Mouse (Mus musculus) gastrocnemius, postnatal 36 days (tissue): ENCODE results near the gene Hivep3. TPM values are rescaled to one million over a fixed set of nuclear protein-coding genes. Genes with fewer than 3 reads are reported as not detected.
A peak's percentile ranks its signal among the peaks of the same experiment; 100 is the strongest.

Experiments
- DNase-seq, 2 experiments: peaks; one replicate each; pipeline ENCODE4 v3.0.0; 2022
- intact Hi-C: fragments of 180-260 bp; cut with DNase I; formaldehyde crosslinking; loops from one replicate; pipeline ENCODE4 v1.15.1; 2025
- total RNA-seq, 2 experiments: library from RNA; stranded (reverse); gene quantifications; 2 replicates each; pipeline ENCODE4 v1.2.3; 2021

The Hivep3 gene
- total RNA-seq, 2 experiments from 2014 or later: 2.2 to 3.5 TPM

DNA sequence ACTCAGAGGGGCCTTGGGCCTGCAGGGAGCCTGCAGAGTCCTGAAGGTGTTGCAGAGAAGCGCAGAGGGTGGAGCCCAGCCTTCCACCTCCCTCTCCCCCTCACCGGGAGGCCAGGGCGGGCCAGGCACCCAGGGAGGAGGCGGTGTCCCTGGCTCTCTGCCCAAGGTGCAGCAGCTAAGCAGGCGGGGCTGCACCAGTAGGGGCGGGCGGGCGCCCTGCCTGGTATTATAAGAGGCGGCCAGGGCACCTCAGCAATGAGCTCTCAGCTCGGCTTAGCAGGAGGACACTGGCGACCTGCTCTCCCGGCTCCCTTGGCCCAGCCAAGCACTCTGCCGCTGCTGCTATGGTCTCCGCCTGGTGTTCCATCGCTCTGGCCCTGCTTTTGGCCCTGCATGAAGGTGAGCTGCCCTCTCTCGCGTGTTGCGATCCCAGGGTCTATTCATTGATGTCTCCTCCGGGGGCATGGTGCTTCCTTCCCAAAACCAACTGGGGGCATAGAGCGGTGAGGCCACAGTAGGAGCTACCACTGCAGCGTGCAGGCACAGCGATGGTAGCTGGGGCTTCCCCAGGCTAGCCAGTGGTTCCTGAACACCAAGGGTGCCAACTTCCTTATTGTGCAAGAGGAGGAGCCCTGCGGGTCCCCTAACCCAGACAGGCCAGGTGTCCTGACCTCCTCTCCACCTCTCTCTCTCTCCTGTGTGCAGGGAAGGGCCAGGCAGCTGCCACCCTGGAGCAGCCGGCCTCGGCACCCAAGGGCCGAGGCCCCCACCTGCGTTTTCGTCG, 427.8 kb downstream of the Hivep3 start, which contains the start of gene Edn2:
Gene Edn2 (plus strand): TSS at position 41 of the 784 bp plus-strand sequence.
- intact Hi-C loops: no loop called here
- peak in 1 of 2 experiments; percentile 61 for DNase-seq

DNA sequence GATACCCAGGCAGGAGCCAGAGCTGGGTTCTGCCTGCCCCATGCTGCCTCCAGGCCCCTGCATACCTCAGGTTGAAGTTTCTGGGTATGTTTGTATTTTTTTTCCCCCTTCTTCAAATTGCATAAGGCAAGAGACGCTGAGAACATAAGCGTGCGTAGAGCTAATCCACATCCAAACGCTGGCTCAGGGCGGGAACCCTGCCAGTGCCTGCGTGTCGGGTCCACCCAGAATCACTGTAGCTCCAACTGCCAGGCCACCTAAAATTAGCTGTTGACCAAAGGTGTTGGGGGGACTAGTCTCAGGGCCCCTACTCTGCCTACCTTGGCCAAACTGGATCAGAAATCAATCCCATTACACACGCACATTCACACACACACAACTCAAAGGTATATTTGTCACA, 429.0 kb downstream of the Hivep3 start:
- DNase-seq: no peak
- intact Hi-C loops: no loop called here

DNA sequence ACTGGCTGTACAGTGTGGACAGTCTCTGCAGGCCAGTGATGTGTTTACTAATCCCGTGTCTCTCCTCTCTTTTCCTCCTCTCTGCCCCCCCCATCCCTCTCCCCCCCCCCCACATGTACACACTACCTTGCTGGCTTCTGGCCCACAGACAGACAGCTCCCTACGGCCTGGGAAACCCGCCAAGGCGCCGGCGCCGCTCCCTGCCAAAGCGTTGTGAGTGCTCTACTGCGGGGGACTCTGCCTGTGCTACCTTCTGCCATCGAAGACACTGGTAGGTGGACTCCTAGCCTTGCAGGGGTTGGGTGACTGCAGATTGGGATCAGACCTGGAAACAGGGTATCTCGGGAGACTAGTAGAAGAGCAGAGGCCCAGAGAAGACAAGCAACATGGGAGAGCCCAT, 429.7 kb downstream of the Hivep3 start:
- DNase-seq: no peak
- intact Hi-C loops: no loop called here

DNA sequence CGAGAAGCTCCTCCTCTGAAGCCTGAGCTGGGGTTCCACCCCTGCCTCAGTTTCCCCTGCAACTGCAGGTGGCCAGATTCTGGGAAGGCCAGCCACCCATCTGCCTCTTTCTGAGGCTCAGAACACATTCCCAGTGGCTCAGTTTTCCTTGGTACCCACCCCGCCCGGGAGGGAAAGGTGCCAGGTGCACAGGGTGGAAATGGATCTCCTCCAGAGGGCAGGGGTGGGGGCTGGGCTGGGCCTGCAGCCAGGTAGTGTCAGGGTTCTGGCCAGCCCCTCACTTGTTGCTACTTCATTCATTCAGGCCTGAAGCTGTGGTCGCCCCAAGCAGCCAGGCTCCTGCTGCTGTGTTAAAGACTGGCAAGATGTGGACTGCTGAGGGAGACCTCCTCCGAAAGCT, 430.7 kb downstream of the Hivep3 start:
- no peak for DNase-seq
- intact Hi-C loops: no loop called here

DNA sequence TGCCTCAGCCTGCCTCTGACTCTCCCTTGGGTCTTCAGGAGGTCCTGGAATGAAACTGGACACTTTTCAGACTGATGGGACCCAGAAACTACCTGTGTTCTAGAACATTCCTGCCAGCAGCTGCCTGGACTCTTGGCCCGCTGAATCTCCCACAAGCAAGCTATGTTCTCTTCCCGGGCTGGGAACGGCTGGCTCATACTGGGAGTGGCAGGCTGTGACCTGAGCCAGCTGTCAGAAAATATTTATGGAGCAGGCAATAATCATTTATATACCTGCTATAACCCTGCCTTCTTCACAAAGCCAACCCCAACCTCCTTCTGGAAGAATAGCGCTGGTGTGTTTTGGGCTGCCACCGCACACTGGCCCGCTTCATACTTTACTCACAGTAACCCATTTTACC, 434.2 kb downstream of the Hivep3 start:
- intact Hi-C loops: no loop called here
- DNase-seq: no peak

DNA sequence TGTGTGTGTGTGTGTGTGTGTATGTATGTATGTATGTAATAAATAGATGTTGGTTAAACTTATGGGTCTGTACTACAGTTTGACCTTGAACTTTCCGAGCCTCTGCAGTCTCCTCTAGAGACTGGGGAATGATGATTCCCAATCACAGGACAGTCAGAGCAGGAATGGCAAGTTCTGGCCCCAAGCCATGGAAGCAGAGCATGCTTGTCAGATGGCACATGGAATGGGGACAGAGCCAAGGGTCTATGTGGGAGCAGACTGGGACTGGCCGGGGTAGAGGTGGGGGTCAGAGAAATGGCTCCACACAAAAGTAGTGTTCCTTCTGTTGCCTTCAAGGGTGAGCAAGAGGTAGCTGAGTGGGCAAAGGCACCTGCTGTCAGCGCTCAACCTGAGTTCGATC, 434.8 kb downstream of the Hivep3 start:
- intact Hi-C loops: no loop called here
- no peak for DNase-seq

DNA sequence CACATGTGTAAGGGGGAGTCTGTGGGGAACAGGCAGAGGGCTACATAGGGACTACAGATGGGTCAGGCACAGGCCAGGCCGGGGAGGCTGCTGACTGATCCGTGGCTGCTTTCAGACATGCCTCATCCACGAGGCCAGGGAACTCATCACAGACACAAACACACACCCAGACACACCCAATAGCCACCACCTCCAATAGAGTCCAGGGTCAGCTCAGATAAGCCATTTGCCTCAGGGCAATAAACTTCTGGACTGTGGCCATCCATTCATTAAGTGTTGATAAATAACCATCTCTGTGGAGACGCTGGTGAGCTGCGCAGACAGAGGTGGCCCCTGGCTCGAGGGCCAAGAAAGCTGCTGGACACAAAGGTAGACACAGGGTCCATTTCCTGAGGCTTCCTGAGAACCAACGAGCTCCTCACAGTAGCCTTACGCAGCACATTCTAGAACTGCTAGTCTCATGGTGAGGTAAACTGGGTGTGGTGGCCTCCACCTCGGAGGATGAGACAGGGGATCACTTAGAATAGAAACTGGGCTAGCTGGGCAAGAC, 436.9 kb downstream of the Hivep3 start:
- intact Hi-C loops: no loop called here
- DNase-seq: no peak

DNA sequence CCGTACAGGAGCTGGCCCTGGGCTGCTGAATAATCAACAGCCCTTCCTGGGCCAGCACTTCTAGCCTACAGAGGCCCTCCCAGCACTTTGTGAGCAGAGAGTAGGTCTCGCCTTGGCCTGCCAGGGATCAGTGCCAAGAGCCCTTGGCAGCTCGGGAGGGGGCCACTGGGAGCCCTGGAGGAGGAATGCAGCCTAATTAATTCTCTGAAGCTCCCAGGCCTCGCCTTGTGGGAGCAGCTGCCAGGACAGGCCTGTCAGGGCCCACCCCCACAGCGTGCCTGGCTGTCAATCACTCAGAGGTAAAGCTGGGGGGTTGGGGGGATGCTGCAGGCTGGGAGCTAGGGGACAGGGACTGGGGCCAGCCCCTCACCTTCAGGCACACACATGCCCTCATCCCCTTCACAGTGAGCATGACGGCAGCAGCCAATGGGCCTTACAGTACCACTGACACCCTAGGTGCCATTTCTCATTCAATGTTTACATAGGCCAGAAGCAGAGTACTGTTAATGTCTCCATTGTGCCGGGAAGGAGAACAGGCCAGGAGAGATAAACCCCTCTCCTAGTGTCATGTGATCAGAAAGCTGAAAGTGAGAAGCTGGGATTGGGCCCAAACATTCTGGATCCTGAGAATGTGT, 438.6 kb downstream of the Hivep3 start:
- DNase-seq: no peak
- intact Hi-C loops: no loop called here

DNA sequence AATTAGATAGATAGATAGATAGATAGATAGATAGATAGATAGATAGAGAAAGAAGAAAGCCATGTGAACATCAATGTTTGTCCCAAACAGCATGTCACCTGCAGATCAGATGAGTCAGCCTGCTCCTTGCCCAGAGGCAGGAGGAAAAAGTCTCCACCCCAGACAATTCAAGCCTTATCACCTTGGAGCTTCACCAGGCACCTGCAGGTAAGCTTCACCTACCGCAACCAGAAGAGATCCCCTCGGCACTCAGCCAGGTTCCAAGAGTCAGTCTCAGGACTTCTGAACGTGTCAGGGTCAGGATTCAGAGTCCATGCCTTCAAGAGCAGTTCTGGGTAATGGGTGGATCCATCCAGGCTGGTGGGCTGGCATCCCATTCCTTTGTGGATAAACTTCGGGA, 445.5 kb downstream of the Hivep3 start:
- no peak for DNase-seq

DNA sequence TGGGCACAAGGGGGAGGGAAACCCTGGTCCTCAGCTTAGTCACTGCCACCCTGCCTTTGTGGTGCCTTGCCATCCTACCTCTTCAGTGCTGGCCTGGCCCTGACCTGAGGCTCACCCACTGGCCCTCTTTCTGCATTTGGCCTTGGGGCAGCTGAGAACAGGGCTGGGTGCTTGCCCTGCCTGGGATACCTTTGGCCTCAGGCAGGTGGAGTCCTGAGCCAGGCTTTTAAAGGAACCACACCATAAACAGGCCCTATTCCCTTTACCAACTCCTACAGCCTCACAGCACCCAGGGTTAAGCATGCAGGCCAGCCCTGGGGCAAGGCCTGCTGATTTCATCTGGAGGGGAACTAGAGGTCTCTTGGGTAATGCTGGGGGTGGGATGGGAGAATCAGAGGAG, 447.0 kb downstream of the Hivep3 start:
- intact Hi-C loops: no loop called here
- no peak for DNase-seq

More for the DNA sequence above, 445.5 kb downstream of the Hivep3 start:
- intact Hi-C loops: no loop called here

DNA sequence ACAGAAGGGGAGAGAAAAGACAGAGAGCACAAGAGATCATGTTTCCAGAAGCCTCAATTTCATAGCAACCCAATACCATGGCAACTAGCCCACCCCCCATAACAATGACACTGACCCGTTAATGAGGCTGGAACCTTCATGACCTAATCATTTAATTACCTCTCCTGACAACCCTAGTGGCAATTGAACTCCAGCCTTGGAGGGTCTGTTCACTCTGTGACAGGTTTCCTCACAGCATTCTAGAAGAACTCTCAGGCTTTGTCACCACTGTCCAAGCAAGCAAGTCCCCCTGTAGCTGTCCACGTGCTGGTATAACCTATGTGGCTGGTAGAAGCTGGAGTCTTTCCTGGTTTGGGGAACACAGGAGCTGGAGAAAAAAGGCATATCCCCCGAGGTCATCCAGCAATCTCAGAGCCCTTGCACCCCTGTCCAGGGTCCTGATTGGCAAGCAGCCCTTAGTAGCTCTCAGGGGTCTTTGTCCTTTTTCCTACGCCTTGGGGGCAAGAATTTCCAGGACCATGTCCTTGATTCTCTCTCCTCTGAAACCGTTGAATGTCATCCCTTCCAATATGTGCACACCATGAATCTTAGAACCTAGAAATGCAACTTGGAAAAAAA, 450.9 kb downstream of the Hivep3 start:
- no peak for DNase-seq
- intact Hi-C loops: no loop called here

DNA sequence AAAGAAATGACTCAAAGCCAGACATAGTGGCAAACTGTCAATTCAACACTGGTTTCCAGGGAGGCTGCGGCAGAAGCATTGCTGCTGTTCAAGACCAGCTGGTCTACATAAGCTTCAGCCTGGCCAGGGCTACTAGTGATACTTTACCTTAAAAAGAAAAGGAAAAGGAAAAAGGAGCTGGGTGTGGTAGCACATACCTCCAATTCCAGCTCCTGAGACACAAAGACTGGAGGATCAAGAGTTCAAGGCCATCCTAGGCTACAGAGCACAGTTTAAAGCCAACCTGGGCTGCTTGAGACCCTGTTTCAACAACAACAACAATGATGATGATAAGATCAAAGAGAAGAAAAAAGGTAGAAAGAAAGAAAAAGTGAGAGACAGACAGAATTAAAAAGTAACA, 452.9 kb downstream of the Hivep3 start:
- no peak for DNase-seq
- intact Hi-C loops: no loop called here

DNA sequence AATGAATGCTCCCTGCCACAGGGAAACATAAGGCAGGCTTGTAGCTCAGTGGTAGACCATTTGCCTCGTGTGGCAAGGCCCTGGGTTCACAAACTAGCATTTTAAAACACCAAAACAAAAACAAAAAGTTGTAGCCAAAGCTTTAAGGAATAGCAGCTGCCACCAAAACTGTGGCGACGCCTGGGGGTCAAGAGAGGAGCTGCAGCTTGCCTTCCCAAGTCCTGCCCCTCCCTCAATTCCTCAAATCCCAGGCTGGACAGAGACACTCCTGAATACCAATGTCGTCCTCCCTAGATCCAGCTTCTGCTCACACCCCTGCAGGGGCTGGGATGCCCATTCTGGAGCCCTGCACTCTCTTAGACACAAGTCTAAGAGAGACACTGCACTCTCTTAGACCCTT, 453.4 kb downstream of the Hivep3 start:
- DNase-seq: no peak
- intact Hi-C loops: no loop called here

Other genes starting within 250 kb of the Hivep3 start
- not detected for gene Rimkla, start 241.2 kb upstream of the Hivep3 start, total RNA-seq
- gene Foxj3, start 196.8 kb upstream of the Hivep3 start, total RNA-seq: 10 to 100 TPM; 22.0 to 24.6 TPM
- 1 to 10 TPM; 4.4 to 4.6 TPM for gene Frg2f1, start 194.3 kb upstream of the Hivep3 start, total RNA-seq
- gene Guca2a, start 96.1 kb upstream of the Hivep3 start, total RNA-seq: not detected
- gene Guca2b, start 74.8 kb upstream of the Hivep3 start, total RNA-seq: not detected